Mouse (Mus musculus): ENCODE results near the gene Pigl.
"Not testable (repeated sequence)": the region's sequence is repeated elsewhere in the genome, so short reads cannot be mapped to it uniquely, and the experiment has no call there.

Pigl gene

DNA sequence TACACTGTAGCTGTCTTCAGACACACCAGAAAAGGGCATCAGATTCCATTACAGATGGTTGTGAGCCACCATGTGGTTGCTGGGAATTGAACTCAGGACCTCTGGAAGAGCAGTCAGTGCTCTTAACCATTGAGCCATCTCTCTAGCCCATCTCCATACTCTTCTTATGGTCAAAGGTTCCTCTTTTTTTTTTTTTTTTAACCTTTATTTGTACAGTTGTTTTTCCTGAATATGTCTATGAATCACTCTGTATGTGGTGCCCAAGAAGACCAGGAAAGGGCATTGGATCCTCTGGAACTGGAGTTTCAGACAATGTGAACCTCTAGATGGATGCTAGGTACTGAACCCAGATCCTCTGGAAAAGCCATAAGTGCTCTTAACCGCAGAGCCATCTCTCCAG, 4.3 kb downstream of the Pigl start:
- CTCF ChIA-PET = not testable (repeated sequence)
- POLR2A ChIA-PET = interaction anchor here in 2 of 4 experiments (1.1 to 1.6 kb wide), 5 partner anchors 9 to 89 kb away, joined by 3 to 7 read pairs (median 4); partner anchors contain the start of gene Ubb (in 1 of the 2)

DNA sequence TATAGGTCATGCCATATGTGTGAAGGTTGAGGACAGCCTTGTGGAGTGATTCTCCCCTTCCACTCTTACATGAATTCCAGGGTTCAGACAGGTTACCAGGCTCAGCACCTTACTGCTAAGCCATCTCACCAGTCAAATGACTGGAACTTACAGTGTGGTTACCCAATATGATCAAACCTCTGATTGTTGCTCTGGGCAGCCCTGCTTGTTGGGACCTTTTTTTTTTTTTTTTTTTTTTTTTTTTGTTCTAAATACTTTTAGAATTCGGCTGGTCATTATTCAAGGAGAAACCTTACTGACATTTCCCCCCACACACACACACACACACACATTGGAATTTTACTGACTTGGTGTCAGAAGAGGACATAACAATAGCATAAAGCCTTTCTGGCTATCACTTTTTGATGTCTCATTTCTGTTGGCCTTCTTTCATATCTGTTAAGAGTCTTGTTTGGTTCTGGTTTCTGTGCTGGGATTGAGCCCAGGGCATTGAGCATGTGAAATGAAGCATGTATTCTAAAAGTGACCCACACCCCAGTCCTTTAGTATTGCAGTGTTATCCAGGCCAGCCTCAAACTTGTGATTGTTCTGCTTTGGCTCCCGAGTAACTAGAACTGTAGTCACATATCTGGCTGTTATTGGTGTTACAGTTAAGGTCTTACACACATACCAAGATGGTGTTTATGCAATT, 5.1 kb downstream of the Pigl start:
- ChIA-PET POLR2A (interaction anchor here in 2 of 4 experiments (1.3 to 1.6 kb wide), 3 partner anchors 8 to 33 kb away, joined by 5 read pairs; no protein-coding TSS in a partner anchor), CTCF (no interaction called here)

DNA sequence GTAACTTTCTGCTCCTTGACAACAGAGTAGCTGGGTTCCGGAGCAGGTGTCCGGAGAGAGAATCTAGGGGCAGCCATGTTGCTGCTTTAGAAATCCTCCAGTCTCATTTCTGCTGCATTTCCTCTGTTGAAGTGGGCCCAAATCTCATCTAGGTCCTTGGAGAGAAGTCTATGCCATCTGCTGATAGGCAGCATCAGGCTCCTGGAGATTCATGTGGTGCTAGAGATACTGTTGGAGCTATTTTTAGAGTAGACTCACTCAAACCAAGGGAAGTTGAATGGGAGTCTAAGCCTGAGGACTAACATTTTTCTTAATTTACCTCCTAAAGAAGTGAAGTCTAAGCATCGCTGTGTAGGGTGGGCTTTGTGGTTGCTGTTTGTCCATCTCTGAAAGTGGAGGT, 6.4 kb downstream of the Pigl start:
- CTCF ChIA-PET = interaction anchor here in 1 of 4 experiments (1.5 kb wide), 1 partner anchor 30 kb away, joined by 5 read pairs; no protein-coding TSS in a partner anchor
- POLR2A ChIA-PET = interaction anchor here in 3 of 4 experiments (0.6 to 2.7 kb wide), 25 partner anchors 8 to 138 kb away, joined by 3 to 8 read pairs (median 4); partner anchors contain the start of genes Ubb (in 2 of the 3) and Cenpv (in 1 of the 3)

DNA sequence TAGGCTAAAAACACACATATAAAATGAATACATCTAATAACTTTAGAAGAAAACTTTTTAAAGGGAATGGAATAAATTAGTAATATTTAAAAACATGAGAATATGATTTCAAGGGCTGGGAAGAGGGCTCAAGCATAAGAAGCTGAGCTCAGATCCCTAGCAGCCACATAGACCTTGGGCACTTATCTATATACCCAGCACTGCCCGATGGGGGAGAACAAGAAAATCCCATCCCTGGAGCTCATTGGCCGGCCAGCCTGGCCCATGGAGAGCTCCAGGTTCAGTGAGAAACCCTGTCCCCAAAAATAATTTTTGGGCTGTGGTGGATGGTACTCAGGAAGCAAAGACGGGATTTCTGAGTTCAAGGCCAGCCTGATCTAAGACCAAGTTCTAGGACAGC, 7.6 kb downstream of the Pigl start:
- POLR2A ChIA-PET = interaction anchor here in 3 of 4 experiments (0.7 to 4.3 kb wide), 15 partner anchors 9 to 139 kb away, joined by 3 to 24 read pairs (median 5); partner anchors contain the start of gene Ubb (in 1 of the 3)

DNA sequence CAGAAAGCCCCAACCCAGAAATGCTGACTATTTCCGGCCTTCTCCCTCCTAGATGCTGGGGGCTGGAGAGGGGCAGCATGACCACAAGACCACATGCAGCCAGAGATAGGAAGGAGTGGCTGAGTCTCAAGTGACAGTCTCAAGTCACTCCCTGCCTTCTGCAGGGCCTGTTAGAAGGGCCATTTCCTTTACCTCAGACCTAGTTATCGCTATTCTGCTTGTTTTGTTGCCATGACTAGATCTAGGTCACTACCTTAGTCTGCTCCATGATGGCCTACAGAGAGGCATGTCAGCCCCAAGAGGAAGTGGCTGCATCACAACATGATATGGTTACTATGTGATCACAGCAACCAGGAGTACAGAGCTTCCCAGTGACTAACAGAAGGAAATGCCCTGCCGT, 8.3 kb downstream of the Pigl start:
- CTCF ChIA-PET = interaction anchor here in 1 of 4 experiments (0.7 kb wide), 1 partner anchor 30 kb away, joined by 4 read pairs; no protein-coding TSS in a partner anchor
- POLR2A ChIA-PET = interaction anchor here in 3 of 4 experiments (0.6 to 4.3 kb wide), 17 partner anchors 8 to 1362 kb away, joined by 3 to 24 read pairs (median 6); partner anchors contain the start of genes Ncor1 (in 1 of the 3), Pigl (in 1 of the 3) and Ubb (in 1 of the 3)

More for the DNA sequence above, 7.6 kb downstream of the Pigl start:
- CTCF ChIA-PET = no interaction called here

DNA sequence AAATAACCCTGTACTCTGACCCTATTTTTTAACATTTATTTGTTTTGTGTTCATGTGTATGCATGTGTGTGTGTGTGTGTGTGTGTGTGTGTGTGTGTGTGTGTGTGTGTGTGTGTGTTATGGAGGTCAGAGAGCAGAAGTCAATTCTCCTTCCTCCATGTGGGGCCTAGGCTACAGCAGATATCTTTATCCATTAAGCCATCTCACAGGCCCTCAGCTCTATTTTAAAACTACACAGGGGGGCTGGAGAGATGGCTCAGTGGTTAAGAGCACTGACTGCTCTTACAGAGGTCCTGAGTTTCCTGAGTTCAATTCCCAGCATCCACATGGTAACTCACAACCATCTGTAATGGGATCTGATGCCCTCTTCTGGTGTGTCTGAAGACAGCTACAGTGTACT, 9.0 kb downstream of the Pigl start:
- ChIA-PET CTCF (interaction anchor here in 3 of 4 experiments (0.7 to 0.9 kb wide), 3 partner anchors 28 to 72 kb away, joined by 3 to 4 read pairs (median 3); no protein-coding TSS in a partner anchor), POLR2A (interaction anchor here in 3 of 4 experiments (0.7 to 4.3 kb wide), 20 partner anchors 9 to 1362 kb away, joined by 3 to 24 read pairs (median 6); partner anchors contain the start of genes Cenpv (in 1 of the 3), Ncor1 (in 1 of the 3), Pigl (in 1 of the 3) and Ubb (in 1 of the 3))

DNA sequence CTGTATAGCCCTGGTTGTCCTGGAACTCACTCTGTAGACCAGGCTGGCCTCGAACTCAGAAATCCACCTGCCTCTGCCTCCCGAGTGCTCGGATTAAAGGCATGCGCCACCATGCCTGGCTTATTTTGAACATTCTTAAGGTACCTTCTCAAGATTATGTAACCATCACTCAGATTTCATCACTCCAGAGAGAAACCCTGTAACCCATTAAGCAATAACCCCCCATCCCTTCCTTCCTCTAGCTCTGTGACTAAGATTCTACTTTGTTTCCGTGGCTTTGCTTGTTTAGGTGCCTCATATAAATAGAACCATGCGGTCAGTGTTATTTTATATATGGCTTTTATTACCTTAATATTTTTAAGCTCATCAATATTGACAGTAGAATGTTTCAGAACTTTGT, 12.2 kb downstream of the Pigl start:
- POLR2A ChIA-PET = interaction anchor here in 3 of 4 experiments (0.6 to 2.6 kb wide), 11 partner anchors 9 to 81 kb away, joined by 3 to 10 read pairs (median 3); partner anchors contain the start of genes Ncor1 (in 1 of the 3), Pigl (in 1 of the 3) and Ubb (in 1 of the 3)

DNA sequence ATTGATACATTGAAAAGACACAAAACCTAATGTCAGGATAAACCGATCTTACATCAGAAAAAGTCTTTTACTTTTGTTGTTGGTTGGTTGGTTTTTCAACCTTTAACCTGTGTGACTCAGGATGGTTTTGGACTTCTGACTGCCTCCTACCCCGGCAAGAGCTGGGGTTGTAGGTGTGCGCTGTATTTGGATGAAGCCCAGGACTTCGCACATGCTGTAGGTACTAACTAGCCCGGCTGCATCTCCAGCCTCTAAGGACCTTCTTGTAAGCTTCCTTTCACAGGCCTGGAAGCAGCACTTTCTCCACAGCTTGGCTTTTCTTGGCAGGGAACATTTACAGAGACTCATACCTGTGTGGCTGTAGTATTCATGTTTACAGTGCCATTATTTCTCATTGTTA, 15.3 kb downstream of the Pigl start:
- POLR2A ChIA-PET = interaction anchor here (0.7 to 3.1 kb wide), 17 partner anchors 7 to 129 kb away, joined by 3 to 13 read pairs (median 3); partner anchors contain the start of gene Ubb (in 3 of the 4)
- CTCF ChIA-PET = interaction anchor here in 1 of 4 experiments (0.6 kb wide), 1 partner anchor 22 kb away, joined by 3 read pairs; no protein-coding TSS in a partner anchor

More for the DNA sequence above, 12.2 kb downstream of the Pigl start:
- CTCF ChIA-PET = no interaction called here

DNA sequence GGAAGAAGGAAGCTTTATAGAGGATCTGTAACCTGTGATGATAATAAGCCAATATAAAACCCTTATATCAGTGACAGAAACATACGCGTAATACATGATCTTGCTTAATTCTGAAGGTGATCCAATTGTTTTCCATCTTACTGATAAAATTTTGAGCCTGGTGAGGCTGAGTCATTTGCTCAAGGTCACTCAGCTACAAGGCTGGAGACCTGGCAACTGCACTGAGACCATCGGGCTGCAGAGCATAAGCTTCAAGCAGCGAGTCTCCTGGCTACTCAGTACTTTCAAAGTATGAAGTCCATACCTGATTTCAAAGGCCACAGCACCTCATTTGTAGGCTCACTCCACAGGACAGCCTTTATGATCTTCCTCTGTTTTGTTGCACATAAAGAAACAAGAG, 17.9 kb downstream of the Pigl start:
- CTCF ChIA-PET = interaction anchor here in 3 of 4 experiments (0.6 to 1.2 kb wide), 3 partner anchors 13 to 40 kb away, joined by 3 to 5 read pairs (median 3); no protein-coding TSS in a partner anchor
- POLR2A ChIA-PET = interaction anchor here in 3 of 4 experiments (0.6 to 5.0 kb wide), 28 partner anchors 7 to 298 kb away, joined by 3 to 60 read pairs (median 4); partner anchors contain the start of genes Ncor1 (in 2 of the 3), Pigl (in 2 of the 3) and Ubb (in 2 of the 3)

DNA sequence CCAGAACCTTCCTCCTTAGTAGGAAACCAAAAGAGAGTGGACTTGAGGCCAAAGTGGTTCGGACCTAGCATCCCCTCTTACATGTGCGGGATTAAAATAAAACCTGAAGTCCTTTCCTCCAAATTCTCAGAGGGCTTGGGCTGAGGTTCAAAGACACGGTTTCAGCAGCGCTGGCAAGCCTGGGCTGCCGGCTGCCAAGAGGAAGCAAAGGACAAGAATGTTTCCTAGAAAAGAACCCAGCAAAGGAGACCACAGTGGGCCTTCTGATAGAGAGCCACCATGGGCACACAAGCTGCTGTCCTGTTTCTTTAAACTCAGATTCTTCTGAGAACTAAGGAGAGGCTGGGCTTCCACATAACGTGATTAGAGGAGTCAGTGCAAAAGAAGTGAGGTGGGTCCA, 20.7 kb downstream of the Pigl start:
- CTCF ChIA-PET = interaction anchor here in 1 of 4 experiments (1.3 kb wide), 1 partner anchor 18 kb away, joined by 5 read pairs; no protein-coding TSS in a partner anchor
- POLR2A ChIA-PET = interaction anchor here in 3 of 4 experiments (0.5 to 5.0 kb wide), 25 partner anchors 9 to 744 kb away, joined by 3 to 60 read pairs (median 5); partner anchors contain the start of genes Ubb (in 3 of the 3), Ncor1 (in 1 of the 3) and Pigl (in 1 of the 3)

DNA sequence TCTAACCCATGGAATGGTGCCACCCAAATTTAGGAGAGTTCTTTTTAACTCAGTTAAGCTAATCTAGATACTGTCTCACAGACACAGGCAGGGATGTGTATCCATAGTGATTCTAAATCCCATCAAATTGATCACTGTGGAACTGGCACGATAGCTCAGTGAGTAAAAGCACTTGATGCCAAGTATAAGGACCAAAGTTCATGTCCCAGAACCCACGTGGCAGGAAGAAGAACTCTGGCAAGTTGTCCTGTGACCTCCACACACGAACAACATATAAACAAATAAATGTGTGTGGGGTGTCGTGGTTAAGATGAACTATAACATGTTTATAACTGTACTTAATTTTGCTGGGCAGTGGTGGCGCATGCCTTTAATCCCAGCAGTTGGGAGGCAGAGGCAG, 21.3 kb downstream of the Pigl start:
- ChIA-PET CTCF (interaction anchor here in 2 of 4 experiments (0.6 to 1.3 kb wide), 2 partner anchors 17 to 42 kb away, joined by 4 to 5 read pairs; no protein-coding TSS in a partner anchor), POLR2A (interaction anchor here in 3 of 4 experiments (0.6 to 5.0 kb wide), 24 partner anchors 9 to 687 kb away, joined by 3 to 60 read pairs (median 4); partner anchors contain the start of genes Ubb (in 3 of the 3), Ncor1 (in 1 of the 3) and Pigl (in 1 of the 3))

DNA sequence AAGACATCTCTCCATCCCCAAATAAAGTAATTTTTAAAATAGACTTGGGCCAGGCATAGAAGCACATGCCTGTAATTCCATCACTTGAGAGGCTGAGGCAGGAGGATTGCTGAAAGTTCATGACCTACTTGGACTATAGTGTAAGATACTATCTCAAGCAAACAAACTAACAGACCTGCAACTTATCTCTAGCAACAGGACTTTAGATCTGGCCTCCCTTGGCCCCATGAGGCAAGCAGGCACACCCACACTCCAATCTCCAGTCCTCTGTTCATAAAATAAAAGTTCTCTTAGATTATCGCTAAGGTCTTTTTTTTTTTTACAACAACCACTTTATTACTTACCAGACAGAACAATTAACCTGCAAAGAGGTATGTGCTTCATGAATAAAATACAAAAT, 28.7 kb downstream of the Pigl start:
- CTCF ChIA-PET = interaction anchor here in 1 of 4 experiments (1.7 kb wide), 1 partner anchor 9 kb away, joined by 8 read pairs; no protein-coding TSS in a partner anchor
- POLR2A ChIA-PET = interaction anchor here (0.6 to 12.3 kb wide), 23 partner anchors 9 to 119 kb away, joined by 3 to 221 read pairs (median 10); partner anchors contain the start of genes Ubb (in 2 of the 4), Ncor1 (in 1 of the 4) and Pigl (in 1 of the 4)

DNA sequence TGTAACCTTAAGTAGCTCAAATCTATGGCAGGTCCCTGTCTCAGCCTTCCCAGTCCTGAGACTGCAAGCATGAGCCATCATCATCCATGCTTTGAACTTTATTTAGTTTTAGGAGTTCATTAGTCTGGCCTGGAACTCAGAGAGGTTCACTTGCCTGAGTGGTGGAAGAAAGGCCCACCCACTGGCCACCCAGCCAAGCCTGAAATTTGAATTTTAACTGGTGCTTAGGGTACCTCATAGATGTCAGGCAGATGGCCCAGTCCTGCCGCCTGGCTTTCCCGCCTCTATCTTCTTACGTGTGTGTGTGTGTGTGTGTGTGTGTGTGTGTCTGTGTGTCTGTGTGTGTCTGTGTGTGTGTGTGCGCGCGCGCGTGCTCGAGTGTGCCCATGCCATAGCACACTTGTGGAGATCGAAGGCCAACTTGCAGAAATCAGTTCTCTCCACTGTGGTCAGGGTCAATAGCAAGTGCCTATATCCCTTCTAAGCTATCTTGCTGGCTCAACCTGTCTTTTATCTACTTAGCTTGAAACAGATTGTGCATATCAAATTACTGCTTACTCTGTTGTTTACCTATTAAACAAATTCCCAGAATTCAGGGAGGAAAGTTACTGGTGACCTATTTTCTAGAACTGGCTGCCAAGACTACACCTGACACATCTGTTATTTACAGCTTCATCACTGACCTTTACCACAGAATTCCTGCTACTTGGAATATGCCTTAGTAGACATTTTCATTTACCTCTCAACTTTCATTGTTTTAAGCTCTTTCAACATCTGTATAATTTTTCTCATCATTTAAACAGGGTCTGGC, 29.5 kb downstream of the Pigl start:
- POLR2A ChIA-PET = interaction anchor here (0.6 to 12.3 kb wide), 43 partner anchors 8 to 731 kb away, joined by 3 to 221 read pairs (median 8); partner anchors contain the start of genes Ubb (in 3 of the 4), Ttc19 (in 2 of the 4), Zswim7 (in 2 of the 4) and Cenpv (in 1 of the 4)
- CTCF ChIA-PET = interaction anchor here in 1 of 4 experiments (1.7 kb wide), 1 partner anchor 8 kb away, joined by 8 read pairs; no protein-coding TSS in a partner anchor

DNA sequence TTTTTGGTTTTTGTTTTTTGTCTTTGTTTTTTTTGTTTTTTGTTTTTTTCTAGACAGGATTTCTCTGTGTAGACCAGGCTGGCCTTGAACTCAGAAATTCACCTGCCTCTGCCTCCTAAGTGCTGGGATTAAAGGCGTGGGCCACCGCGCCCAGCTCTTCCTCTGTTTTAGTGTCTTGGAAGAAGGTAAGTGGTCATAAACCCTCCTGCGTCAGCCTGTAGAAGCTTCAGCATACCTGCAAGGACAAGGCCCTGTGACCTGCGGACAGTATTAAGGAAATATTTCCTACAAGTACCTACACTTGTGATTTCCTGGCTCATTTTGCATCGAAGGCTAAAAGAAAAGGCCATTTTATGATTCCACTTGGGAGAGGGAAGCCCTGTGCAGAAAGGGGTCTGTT, 35.4 kb downstream of the Pigl start:
- ChIA-PET POLR2A (interaction anchor here (0.6 to 7.8 kb wide), 22 partner anchors 9 to 95 kb away, joined by 3 to 582 read pairs (median 30); partner anchors contain the start of genes Ubb (in 3 of the 4), Ncor1 (in 1 of the 4) and Pigl (in 1 of the 4)), CTCF (interaction anchor here in 1 of 4 experiments (0.5 kb wide), 1 partner anchor 10 kb away, joined by 3 read pairs; no protein-coding TSS in a partner anchor)

DNA sequence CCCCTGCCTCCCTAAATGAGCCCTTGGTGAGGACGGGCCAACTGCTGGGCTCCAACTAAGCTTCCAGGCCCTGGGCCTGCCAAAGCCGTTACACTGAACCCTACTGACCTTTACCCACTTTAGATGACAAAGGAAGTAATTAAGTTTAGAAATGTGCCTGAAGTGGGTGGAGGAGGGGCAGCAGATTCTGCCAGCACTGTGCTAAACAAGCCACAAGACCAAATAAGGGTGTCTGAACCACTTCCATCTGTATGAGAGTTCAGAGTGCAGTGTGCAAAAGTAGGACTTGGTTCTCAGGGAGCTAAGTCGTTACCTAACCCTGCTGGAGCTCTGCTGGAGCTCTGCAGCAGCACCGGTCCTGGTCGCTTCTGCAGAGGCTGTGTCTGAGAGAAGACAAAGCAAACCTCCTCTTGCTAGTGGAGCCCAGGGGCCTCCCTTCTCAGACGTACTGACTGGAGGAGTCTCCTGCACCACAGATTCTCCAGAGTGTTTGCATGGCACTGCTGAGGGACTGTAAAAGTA, 36.6 kb downstream of the Pigl start:
- ChIA-PET CTCF (interaction anchor here in 3 of 4 experiments (0.5 to 3.3 kb wide), 15 partner anchors 10 to 122 kb away, joined by 3 to 27 read pairs (median 5); partner anchors contain the start of gene Cenpv (in 1 of the 3)), POLR2A (interaction anchor here (0.6 to 7.8 kb wide), 99 partner anchors 9 to 385 kb away, joined by 3 to 582 read pairs (median 8); partner anchors contain the start of genes Ubb (in 4 of the 4), Ncor1 (in 3 of the 4), Pigl (in 3 of the 4) and Cenpv (in 2 of the 4))

DNA sequence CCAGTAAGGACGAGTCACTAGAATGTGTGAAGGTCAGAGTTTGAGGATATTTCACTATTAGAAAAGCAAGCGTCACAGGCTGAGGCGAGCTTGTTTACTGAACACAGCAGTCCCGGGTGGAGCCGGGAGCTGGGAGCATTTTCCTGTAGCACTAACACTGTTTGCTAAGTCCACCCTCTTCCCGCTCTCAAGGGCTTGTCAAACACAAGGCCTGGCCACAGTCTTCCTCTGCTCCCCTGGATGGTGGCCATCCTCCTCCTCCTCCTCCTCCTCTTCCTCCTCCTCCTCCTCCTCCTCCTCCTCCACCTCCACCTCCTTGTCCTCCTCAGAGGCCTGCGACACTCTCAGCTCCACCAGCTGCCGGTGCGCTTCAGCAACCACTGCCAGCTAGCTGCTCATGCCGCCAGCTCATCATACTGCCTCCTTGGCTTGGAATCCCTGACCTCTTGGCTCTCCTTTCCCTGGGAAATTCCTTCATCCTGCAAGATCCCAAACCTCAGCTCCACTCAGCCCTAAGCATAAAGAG, 37.1 kb downstream of the Pigl start:
- POLR2A ChIA-PET = interaction anchor here (0.6 to 7.8 kb wide), 101 partner anchors 8 to 908 kb away, joined by 3 to 582 read pairs (median 8); partner anchors contain the start of genes Ncor1 (in 4 of the 4), Pigl (in 4 of the 4), Ubb (in 4 of the 4) and Cenpv (in 2 of the 4)
- CTCF ChIA-PET = interaction anchor here in 3 of 4 experiments (0.5 to 3.3 kb wide), 29 partner anchors 8 to 644 kb away, joined by 3 to 27 read pairs (median 4); partner anchors contain the start of gene Cenpv (in 1 of the 3)

Data from embryonic stem cell, embryonic (primary cell).